Mouse (Mus musculus): ENCODE measurements around the gene H2-Q10.
"Not testable (repeated sequence)": the region's sequence is repeated elsewhere in the genome, so short reads cannot be mapped to it uniquely, and the experiment has no call there.

Gene H2-Q10

DNA sequence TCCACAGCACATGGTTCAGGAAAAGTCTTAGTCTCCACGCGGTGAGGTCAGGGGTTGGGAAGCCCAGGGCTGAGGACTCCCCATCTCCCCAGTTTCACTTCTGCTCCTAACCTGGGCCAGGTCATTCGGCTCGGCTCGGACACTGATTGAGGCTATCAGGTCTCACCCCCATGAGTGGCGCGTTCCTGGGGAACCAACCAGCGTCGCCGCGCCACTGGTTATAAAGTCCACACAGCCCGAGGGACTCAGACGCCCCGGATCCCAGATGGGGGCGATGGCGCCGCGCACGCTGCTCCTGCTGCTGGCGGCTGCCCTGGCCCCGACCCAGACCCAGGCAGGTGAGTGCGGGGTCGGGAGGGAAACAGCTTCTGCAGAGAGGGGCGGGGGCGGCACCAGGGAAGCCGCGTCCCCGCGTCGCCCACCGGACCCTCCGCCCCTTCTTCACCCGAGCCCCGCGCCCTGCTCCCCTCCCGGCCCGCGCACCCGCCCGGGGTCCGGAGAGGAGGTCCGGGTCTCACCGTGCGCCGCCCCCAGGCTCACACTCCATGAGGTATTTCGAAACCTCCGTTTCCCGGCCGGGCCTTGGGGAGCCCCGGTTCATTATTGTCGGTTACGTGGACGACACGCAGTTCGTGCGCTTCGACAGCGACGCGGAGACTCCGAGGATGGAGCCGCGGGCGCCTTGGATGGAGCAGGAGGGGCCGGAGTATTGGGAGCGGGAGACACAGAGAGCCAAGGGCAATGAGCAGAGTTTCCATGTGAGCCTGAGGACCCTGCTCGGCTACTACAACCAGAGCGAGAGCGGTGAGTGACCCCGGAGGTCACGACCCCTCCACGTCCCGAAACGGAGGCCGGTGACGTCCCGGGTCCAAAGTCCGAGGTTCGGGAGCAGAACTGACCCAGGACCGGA, at the start of gene H2-Q10:
H2-Q10 (plus strand) TSS at position 248 of the 910 bp plus-strand sequence.
- no peak for DNase-seq (ENCODE audit: low spot score in 2 of 2)

DNA sequence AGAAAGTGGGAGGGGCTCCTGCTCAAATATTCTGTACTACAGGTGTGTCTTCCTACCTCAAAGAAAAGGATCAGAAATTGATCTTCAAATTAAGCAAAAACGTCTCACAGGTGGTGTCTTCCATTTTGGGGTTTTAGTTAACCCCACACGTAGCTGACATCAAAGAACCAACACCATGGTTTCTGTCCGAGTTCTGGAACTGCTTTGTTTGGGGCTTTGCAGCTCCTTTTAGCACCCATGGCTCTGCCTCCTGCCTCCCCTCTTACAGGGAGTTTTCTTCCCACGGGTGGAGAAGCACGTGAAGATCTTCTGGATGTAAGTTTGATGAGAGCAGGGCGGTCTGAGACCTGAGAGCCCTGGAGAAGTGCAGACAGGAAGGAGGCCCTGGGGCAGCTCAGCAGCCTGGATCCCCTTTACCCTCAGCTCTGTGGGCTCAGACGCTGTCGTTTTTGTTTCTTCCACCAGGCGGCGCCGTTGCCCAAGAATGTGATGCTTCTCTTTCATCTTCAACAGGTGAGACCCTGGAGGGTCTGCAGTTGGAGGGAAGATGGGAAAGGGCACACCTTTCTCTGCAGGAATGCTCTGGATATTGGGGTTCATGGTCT, 49.6 kb upstream of the H2-Q10 start:
- not testable (repeated sequence) for DNase-seq (ENCODE audit: low spot score in 2 of 2)

DNA sequence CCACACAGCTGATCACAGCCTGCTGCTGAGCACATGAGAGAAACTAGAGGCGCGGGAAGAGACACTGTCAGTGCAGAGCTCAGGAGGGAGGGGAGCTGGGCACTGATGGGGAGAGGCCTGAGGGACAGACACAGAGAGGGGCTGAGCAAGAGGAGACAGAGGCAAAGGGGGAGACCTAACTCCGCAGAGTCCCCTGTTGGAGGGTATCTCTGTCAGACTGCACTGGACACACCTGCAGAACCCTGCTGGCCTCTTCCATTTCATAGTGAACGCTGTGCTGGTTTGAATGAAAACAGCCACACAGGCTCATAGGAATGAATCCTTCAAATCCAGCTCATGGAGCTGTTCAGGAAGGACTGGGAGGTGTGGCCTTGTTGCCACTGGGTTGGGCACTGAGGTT, 48.6 kb upstream of the H2-Q10 start:
- not testable (repeated sequence) for DNase-seq (ENCODE audit: low spot score in 2 of 2)

DNA sequence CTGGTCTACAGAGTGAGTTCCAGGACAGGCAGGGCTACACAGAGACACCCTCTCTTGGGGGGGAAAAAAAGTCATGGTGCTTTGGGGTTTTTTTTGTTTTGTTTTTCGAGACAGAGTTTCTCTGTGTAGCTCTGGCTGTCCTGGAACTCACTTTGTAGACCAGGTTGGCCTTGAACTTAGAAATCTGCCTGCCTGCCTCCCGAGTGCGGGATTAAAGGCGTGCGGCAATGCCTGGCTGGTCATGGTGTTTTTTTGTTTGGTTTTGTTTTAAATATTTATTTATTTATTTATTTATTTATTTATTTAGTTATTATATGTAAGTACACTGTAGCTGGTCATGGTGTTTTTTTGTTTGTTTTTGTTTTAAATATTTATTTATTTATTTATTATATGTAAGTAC, 47.5 kb upstream of the H2-Q10 start:
- DNase-seq (ENCODE audit: low spot score in 2 of 2) = not testable (repeated sequence)

DNA sequence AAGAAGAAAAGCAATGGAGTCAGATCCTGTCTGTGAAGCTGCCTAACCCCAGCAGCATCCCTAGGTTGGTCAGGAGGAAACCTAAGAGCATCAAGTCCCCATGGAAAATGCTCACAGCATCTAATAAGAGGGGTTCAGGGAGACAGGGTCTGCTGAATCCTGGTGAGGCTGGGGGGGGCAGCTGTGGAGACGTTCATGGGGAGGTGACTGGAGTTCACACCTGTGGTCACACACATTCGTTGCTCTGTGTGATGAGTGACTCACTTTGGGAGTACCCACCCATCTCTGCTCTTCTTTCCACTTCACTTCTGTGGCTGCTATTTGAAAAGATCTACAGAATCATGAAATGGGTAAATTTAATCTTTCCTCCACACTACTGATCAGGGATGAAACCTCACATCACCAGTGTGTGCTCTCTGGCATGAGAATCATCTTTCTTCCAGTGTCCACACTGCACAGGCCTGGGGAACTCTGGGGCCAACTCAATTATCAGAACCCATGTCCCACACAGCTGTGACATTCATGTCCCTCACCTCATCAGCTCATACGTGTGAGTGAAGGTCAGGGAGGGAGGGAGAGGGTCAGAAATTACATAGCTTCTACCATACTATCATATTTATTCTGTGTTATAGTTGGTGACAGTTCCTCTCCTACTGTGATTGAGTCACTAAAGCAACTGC, 46.6 kb upstream of the H2-Q10 start:
- not testable (repeated sequence) for DNase-seq (ENCODE audit: low spot score in 2 of 2)

DNA sequence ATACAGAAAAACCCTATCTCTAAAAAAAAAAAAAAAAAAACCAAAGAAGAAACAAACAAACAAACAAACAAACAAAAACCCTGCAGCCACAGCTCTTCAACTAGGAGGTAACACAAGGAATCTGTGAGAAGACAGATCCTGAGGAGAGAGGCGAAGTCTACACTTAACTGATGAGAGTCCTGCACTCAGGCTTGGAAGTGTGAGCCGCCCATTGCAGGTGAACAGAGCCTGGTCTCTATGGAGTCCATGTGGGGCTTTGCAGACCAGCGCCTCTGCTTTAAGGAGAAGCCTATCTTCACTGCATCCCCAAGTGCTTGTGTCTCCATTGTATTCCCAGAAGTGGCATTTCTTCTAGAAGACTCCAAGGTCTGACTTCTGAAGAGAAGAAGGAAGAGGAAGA, 45.8 kb upstream of the H2-Q10 start:
- DNase-seq (ENCODE audit: low spot score in 2 of 2) = not testable (repeated sequence)

DNA sequence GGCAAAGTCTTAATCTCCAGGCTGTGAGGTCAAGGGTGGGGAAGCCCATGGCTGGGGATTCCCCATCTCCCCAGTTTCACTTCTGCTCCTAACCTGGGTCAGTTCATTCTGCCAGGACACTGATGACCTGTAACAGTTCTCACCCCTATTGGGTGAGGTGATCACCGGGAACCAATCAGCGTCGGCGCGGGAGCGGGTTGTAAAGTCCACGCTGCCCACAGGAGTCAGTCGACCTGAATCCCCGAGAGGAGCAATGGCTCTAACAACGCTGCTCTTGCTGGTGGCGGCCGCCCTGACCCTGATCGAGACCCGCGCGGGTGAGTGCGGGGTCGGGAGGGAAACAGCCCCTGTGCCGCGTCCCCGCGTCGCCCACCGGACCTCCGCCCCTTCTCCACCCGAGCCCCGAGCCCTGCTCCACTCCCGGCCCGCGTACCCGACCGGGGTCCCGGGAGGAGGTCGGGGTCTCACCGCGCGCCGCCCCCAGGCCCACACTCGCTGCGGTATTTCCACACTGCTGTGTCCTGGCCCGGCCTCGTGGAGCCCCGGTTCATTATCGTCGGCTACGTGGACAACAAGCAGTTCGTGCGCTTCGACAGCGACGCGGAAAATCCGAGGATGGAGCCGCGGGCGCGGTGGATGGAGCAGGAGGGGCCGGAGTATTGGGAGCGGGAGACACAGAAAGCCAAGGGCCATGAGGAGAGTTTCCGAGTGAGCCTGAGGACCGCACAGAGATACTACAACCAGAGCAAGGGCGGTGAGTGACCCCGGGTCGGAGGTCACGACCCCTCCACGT, 45.1 kb upstream of the H2-Q10 start, which contains the start of gene H2-Q6:
H2-Q6 (plus strand) TSS at position 227 of the 793 bp plus-strand sequence.
- not testable (repeated sequence) for DNase-seq (ENCODE audit: low spot score in 2 of 2)

DNA sequence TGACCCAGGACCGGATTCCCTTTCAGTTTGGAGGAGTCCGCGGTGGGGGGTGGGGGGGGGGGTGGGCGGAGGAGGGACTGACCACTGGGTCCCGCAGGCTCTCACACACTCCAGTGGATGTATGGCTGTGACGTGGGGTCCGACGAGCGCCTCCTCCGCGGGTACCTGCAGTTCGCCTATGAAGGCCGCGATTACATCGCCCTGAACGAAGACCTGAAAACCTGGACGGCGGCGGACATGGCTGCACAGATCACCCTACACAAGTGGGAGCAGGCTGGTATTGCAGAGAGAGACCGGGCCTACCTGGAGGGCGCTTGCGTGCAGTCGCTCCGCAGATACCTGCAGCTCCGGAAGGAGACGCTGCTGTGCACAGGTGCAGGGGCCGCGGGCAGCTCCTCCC, 44.4 kb upstream of the H2-Q10 start:
- not testable (repeated sequence) for DNase-seq (ENCODE audit: low spot score in 2 of 2)

DNA sequence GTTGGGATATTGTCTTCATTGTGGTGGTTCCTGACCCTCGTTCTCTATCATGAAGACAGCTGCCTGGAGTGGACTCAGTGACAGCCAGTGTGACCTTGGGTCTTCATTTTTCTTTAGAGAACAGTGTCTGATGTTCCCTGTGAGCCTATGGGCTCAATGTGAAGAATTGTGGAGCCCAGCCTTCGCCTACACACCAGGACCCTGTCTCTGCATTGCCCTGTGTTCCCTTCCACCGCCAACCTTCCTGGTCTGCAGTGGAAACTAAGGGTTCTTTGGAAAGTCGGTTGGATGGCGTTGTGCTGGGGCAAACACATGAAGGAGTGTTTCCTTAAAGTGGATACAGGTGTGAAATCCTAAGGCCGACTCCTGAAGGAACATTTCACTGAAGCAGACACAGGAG, 41.0 kb upstream of the H2-Q10 start:
- DNase-seq (ENCODE audit: low spot score in 2 of 2) = not testable (repeated sequence)

DNA sequence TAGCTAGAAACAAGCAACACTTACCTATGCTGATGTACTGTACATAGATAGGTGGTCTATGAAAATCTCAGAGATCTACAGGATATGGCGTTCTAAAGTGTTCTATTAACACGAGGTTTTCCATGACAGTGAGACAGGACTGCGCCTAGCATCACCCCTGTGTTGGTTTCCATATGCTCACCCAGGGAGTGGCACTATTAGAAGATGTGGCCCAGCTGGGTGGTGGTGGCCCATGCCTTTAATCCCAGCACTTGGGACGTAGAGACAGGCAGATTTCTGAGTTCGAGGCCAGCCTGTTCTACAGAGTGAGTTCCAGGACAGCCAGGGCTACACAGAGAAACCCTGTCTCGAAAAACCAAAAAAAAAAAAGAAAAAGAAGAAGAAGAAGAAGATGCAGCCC, 39.2 kb upstream of the H2-Q10 start:
- DNase-seq (ENCODE audit: low spot score in 2 of 2) = not testable (repeated sequence)

DNA sequence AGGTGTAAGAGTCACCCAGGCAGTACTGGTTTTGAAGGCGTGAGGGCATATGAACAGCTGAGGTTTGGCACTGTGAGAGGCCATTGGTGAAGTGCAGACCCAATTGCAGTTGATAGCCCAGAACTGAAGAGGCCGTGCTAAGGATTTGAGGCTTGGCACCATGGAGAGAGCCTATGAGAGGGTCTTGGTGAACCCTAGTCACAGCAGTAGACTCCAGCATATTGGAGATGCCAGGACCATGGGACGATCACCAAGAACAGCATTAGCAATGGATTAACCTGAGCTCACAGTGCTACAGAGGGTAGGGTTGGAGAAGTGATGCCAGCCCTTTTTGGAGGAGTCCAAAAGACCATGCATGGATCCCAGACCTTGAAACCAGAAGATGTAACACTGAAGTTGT, 37.7 kb upstream of the H2-Q10 start:
- not testable (repeated sequence) for DNase-seq (ENCODE audit: low spot score in 2 of 2)

DNA sequence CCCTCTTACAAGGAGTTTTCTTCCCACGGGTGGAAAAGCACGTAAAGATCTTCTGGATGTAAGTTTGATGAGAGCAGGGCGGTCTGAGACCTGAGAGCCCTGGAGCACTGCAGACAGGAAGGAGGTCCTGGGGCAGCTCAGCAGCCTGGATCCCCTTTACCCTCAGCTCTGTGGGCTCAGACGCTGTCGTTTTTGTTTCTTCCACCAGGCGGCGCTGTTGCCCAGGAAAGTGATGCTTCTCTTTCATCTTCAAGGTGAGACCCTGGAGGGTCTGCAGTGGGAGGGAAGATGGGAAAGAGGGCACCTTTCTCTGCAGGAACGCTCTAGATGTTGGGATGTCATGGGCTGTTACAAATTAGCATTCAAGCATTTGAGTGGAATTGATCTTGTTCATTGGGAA, 35.1 kb upstream of the H2-Q10 start:
- DNase-seq (ENCODE audit: low spot score in 2 of 2) = not testable (repeated sequence)

DNA sequence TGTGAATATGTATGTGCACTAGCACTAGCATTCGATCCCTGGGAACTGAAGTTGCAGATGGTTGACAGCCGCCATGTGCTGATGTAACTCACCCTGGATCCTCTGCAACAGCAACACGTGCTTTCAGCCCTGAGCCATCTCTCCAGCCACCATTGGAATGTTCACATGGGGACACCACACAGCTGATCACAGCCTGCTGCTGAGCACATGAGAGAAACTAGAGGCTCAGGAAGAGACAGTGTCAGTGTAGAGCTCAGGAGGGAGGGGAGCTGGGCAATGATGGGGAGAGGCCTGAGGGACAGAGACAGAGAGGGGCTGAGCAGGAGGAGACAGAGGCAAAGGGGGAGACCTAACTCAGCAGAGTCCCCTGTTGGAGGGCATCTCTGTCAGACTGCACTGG, 34.3 kb upstream of the H2-Q10 start:
- not testable (repeated sequence) for DNase-seq (ENCODE audit: low spot score in 2 of 2)

DNA sequence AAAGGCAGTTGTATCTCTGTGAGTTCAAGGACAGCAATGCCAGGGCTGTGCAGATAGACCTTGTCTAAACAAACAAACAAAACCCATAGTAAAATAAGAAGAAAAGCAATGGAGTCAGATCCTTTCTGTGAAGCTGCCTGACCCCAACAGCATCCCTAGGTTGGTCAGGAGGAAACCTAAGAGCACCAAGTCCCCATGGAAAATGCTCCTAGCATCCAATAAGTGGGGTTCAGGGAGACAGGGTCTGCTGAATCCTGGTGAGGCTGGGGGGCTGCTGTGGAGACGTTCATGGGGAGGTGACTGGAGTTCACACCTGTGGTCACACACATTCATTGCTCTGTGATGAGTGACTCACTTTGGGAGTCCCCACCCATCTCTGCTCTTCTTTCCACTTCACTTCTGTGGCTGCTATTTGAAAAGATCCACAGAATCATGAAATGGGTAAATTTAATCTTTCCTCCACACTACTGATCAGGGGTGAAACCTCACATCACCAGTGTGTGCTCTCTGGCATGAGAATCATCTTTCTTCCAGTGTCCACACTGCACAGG, 32.4 kb upstream of the H2-Q10 start:
- DNase-seq (ENCODE audit: low spot score in 2 of 2) = not testable (repeated sequence)

DNA sequence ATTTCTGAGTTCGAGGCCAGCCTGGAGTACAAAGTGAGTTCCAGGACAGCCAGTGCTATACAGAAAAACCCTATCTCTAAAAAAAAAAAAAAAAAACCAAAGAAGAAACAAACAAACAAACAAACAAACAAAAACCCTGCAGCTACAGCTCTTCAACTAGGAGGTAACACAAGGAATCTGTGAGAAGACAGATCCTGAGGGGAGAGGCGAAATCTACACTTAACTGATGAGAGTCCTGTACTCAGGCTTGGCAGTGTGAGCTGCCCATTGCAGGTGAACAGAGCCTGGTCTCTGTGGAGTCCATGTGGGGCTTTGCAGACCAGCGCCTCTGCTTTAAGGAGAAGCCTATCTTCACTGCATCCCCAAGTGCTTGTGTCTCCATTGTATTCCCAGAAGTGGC, 31.5 kb upstream of the H2-Q10 start:
- DNase-seq (ENCODE audit: low spot score in 2 of 2) = not testable (repeated sequence)

DNA sequence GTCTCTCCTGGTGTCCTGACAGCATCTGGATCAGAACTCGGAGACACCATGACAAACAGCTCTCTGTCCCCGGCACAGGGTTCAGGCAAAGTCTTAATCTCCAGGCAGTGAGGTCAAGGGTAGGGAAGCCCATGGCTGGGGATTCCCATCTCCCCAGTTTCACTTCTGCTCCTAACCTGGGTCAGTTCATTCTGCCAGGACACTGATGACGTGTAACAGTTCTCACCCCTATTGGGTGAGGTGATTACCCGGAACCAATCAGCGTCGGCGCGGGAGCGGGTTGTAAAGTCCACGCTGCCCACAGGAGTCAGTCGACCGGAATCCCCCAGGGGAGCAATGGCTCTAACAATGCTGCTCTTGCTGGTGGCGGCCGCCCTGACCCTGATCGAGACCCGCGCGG, 31.0 kb upstream of the H2-Q10 start, which contains the start of gene H2-Q7:
H2-Q7 (plus strand) TSS at position 271 of the 400 bp plus-strand sequence.
- peak; percentile 40 to 67 for DNase-seq (ENCODE audit: low spot score in 2 of 2)

DNA sequence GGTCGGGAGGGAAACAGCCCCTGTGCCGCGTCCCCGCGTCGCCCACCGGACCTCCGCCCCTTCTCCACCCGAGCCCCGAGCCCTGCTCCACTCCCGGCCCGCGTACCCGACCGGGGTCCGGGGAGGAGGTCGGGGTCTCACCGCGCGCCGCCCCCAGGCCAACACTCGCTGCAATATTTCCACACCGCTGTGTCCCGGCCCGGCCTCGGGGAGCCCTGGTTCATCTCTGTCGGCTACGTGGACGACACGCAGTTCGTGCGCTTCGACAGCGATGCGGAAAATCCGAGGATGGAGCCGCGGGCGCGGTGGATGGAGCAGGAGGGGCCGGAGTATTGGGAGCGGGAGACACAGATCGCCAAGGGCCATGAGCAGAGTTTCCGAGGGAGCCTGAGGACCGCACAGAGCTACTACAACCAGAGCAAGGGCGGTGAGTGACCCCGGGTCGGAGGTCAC, 30.6 kb upstream of the H2-Q10 start:
- not testable (repeated sequence) for DNase-seq (ENCODE audit: low spot score in 2 of 2)

DNA sequence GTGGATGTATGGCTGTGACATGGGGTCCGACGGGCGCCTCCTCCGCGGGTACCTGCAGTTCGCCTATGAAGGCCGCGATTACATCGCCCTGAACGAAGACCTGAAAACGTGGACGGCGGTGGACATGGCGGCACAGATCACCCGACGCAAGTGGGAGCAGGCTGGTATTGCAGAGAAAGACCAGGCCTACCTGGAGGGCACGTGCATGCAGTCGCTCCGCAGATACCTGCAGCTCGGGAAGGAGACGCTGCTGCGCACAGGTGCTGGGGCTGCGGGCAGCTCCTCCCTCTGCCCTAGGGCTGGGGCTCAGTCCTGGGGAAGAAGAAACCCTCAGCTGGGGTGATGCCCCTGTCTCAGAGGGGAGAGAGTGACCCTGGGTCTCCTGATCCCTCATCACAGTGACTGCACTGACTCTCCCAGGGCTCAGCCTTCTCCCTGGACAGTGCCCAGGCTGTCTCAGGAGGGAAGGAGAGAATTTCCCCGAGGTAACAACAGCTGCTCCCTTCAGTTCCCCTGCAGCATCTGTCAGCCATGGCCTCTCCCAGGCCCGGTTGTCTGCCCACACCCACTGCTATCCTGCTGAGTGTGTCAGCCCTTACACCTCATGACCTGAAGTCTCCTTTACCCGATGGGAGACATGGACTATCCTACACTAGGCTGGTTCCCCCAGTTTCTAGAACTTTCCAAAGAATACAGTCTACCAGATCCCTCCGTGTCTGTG, 29.8 kb upstream of the H2-Q10 start:
- DNase-seq (ENCODE audit: low spot score in 2 of 2) = not testable (repeated sequence)

DNA sequence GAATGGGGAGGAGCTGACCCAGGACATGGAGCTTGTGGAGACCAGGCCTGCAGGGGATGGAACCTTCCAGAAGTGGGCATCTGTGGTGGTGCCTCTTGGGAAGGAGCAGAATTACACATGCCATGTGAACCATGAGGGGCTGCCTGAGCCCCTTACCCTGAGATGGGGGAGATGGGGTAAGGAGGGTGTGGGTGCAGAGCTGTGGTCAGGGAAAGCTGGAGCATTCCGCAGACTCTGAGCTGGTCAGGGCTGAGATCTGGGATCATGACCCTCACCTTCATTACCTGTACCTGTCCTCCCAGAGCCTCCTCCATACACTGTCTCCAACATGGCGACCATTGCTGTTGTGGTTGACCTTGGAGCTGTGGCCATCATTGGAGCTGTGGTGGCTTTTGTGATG, 27.5 kb upstream of the H2-Q10 start:
- not testable (repeated sequence) for DNase-seq (ENCODE audit: low spot score in 2 of 2)

DNA sequence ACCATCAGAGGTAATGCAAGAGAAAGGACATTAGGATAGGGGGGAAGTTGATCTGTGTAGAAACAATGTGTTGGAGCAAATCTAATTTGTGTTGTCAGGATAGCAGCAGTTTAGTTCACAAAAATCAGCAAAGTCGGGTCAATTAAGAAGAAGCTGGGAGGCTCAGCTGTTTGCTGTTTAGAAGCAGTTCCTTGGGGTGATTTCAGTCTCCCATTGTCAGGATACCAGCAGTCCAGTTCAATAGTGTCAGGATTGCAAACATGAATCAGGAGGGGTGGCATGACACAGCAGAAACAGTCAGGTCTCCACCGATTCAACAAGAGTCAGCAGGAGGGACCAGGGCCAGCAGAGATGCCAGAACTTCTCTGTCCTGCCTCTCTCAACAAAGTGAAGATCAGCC, 25.4 kb upstream of the H2-Q10 start:
- DNase-seq (ENCODE audit: low spot score in 2 of 2) = not testable (repeated sequence)
